Mouse (Mus musculus) E14TG2a.4 (cell line): ENCODE results near the gene Fntb.

ENCODE experiments used
- H3K27me3 ChIP-seq: 2 replicates; pipeline ENCODE4 v1.6.1; 2014; ENCODE audit warnings: low read length, control low read depth; ENCODE audit not compliant: insufficient read depth
- H3K36me3 ChIP-seq: 2 replicates; pipeline ENCODE4 v1.6.1; 2014; ENCODE audit warnings: low read length, control low read depth; ENCODE audit not compliant: insufficient read depth
- H3K4me1 ChIP-seq: replicated peaks from 2 replicates; pipeline ENCODE4 v1.6.1; 2014; ENCODE audit warnings: low read depth, low read length, control low read depth
- H3K4me3 ChIP-seq: replicated peaks from 2 replicates; pipeline ENCODE4 v1.5.1; 2014; ENCODE audit warnings: mild to moderate bottlenecking, low read length
- H3K9me3 ChIP-seq: 2 replicates; pipeline ENCODE4 v1.6.1; 2014; ENCODE audit warnings: low read length, control low read depth
- CTCF ChIP-seq: conservative IDR thresholded peaks from 2 replicates; pipeline ENCODE4 v1.5.1; 2014; ENCODE audit warnings: low read length
- NANOG ChIP-seq: IDR thresholded peaks from 2 replicates; pipeline ENCODE4 v1.6.1; 2014; ENCODE audit warnings: borderline replicate concordance, low read length, mixed read lengths
- POU5F1 ChIP-seq: IDR thresholded peaks from 2 replicates; pipeline ENCODE4 v1.6.1; 2014; ENCODE audit warnings: low read length, borderline replicate concordance

The Fntb gene

DNA sequence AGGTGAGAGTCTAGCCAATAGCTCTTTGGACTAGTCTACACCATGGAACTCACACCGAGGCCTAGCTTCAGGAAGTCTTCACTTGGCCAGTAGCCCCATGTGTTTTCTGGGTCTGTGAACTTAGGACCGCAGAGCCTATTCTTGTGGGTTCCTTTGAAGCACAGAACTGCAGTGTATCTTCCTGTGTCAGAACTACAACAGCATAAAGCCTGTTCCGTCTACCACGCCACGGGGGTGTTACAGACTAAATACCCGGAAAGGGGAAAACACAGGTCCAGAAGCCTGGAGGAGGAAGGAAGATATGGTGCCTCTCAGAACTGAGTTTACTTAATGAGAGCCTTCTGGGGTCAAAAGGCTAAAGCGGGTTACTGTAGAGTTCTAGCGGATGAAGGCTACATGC, 157.7 kb downstream of the Fntb start:
- TF ChIP-seq NANOG (no peak), CTCF (no peak), POU5F1 (no peak)
- Histone ChIP-seq H3K4me3 (no peak overlapping the region), H3K4me1 (peaks cover 60% of the 10 kb centered on the region), H3K36me3 (peaks cover 38% of the 10 kb centered on the region), H3K27me3 (no peaks in the 10 kb centered on the region), H3K9me3 (no peaks in the 10 kb centered on the region)

DNA sequence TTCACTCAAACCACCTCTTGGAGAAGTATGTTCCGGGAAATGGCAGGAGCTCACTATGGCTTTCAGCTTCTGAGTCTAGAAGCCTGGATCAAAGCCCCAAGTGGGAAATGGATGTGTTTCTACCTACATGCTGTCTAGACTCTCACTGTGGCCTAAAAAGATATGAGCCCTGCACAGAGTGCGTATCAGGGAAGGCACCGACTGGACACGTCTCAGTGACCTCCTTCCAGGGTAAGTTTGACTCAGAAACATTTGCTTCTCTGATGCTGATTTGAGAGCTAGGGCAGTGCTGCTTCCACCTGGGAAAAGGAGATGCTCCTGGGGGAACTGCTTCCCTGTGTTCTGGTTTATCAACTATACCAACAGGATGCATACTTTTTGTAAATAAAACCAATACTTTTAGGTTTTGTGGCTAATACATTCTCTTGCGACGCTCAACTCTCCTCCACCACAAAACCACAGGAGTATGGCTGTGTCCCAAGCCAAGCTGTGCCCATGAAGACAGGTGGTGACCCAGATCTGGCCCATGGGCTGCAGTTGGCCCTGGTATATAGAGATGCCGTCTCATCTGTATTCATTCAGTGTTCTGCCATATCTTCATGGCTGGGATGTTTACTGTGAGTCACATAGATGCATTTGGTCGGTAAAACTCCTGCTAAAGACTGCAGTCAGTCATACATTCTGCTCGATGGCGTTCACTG, 159.7 kb downstream of the Fntb start:
- no peaks in the 10 kb centered on the region for H3K27me3 ChIP-seq
- TF ChIP-seq CTCF: no peak
- no peak for TF ChIP-seq NANOG
- TF ChIP-seq POU5F1: no peak
- peaks cover 26% of the 10 kb centered on the region for H3K36me3 ChIP-seq
- H3K4me3 ChIP-seq: no peak overlapping the region
- peaks cover 48% of the 10 kb centered on the region for H3K4me1 ChIP-seq
- no peaks in the 10 kb centered on the region for H3K9me3 ChIP-seq

DNA sequence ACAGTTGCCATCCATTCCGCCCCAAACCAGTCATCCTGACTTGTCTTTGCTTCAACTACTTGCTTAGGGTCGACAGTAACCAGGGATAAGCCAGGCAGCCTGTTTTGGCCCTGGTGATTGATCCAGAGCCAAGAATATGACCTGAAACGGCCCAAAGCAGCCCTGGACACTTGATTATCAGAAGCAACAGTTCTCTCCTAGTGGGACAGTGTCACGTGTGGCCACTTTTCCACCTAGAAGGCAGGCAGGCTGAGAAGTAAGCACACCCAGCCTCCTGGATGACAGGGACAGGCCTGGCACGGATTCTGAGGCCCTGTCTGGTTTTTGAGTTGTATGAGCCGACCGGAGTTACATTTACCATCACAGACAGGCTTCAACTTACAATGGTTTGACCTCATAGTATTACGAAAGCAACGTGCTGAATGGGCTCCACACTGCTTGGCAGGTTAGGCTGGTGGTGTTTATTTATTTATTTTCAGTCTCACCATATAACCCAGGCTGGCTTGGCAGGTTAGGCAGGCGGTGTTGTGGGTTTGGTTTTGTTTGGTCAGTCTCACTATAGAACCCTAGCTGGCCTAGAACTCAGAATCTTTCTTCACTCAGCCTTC, 161.1 kb downstream of the Fntb start:
- no peak for TF ChIP-seq POU5F1
- TF ChIP-seq CTCF: no peak
- TF ChIP-seq NANOG: no peak
- H3K4me1 ChIP-seq: peaks cover 45% of the 10 kb centered on the region
- H3K4me3 ChIP-seq: no peak overlapping the region

DNA sequence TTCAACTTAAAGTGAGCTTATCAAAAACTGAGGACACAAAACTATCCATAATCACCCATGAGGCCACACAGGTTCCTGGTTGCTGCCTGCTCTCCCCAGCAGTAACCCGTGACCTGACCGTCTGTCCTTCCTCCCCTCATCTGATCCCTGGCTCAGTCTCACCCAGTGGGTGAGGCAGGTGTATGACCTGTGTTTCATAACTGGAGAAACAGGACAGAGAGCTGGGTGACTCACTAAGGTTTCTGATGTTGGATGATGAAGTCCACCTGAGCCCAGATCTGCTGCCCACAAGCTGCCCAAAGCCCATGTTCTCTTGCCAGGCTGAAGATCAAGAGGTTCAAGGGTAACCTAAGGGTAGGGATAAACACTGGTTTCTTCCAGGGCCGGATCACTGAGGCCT, 161.6 kb downstream of the Fntb start:
- no peaks in the 10 kb centered on the region for H3K27me3 ChIP-seq
- H3K9me3 ChIP-seq: no peaks in the 10 kb centered on the region
- H3K4me3 ChIP-seq: no peak overlapping the region
- TF ChIP-seq NANOG: no peak
- TF ChIP-seq CTCF: no peak
- no peak for TF ChIP-seq POU5F1
- H3K4me1 ChIP-seq: peaks cover 45% of the 10 kb centered on the region
- peaks cover 14% of the 10 kb centered on the region for H3K36me3 ChIP-seq

More for the DNA sequence above, 161.1 kb downstream of the Fntb start:
- H3K27me3 ChIP-seq: no peaks in the 10 kb centered on the region
- peaks cover 15% of the 10 kb centered on the region for H3K36me3 ChIP-seq
- H3K9me3 ChIP-seq: no peaks in the 10 kb centered on the region

DNA sequence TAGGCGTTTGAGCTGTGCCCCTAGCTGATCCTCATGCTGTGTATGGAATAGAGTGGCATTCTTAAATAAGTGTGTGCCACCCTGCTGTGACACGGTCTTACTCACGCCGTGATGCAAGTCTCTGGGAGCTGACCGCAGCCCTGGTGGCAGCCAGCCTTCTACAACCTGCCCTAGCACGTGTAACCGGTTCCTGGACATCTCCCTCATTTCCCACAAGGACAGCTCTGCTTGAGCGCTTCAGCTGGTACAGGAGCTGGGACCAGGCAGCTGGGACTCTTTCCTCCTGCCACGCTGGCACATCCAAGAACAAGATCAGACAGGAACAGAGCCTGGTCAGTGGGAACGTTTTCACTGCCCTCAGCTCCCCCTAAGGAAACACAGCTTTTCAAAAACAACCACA, 162.2 kb downstream of the Fntb start:
- no peaks in the 10 kb centered on the region for H3K9me3 ChIP-seq
- no peak for TF ChIP-seq NANOG
- no peak for TF ChIP-seq POU5F1
- TF ChIP-seq CTCF: no peak
- H3K27me3 ChIP-seq: no peaks in the 10 kb centered on the region
- peaks cover 17% of the 10 kb centered on the region for H3K36me3 ChIP-seq
- H3K4me1 ChIP-seq: peaks cover 47% of the 10 kb centered on the region
- H3K4me3 ChIP-seq: no peak overlapping the region

DNA sequence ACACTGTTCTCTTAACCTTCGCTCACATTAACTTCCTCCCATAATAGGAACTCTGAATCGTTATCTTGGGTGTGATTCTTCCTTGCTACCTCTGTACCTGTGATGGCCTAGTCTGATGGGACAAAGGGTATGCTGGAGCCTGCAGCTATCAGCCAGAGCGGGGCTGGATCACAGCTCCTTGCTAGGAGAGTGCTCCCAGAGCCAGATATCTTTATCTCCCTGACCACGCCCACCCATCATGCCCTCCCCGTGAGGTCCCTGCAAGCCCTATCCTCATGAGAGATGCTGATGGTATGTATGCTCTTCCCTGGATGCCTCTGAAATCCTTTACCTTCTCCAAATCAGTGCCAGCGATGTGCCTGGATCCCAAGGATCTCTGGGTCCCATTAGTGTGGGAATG, 164.8 kb downstream of the Fntb start:
- Histone ChIP-seq H3K9me3 (no peaks in the 10 kb centered on the region), H3K4me1 (peaks cover 61% of the 10 kb centered on the region), H3K4me3 (no peak overlapping the region), H3K27me3 (no peaks in the 10 kb centered on the region), H3K36me3 (peaks cover 27% of the 10 kb centered on the region)
- TF ChIP-seq NANOG (no peak), POU5F1 (no peak), CTCF (no peak)

DNA sequence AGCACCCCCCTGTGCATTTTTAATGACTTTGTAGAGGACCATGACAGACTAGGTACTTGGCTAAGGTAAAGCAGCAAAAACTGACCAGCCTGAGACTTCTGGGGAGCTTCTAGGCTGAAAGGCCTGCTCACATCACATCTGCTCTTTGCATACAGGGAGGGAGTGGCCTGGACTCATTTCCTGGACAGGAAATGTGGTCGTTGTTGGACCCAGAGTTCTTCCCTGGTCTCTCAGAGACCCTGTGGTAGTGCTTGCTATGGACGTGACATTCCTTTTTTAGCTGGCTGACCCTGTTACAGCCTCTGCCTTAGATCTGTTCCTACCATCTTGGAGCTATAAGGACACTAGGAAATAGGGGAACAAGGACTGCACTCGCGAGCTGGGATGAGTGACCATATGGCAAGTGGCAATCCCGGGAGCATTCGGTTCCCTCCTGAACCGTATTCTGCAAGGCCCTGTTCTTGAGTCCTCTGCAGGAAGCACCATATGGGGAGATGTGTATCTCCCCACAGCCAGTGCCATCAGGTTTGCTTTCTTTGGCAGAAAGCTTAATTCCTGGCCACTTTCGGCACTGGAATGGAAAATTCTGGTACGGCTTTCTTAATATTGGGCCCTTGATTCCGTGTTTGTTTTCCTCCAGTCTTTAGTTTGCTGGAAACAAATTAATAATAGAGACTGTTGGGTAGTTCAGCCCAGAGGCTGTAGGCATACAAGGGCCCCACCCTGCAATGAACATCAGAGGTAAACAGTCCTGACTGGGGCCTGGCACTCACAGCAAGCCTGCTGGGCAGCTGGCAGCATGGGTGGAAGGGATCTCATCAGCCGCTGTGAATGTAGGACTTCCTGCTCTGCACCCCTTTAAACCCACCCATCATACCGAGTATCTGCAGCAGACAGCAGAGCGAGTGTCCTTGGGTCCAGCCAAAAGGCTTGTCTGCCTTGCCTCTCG, 166.6 kb downstream of the Fntb start:
- H3K4me3 ChIP-seq: no peak overlapping the region
- no peak for TF ChIP-seq POU5F1
- TF ChIP-seq NANOG: no peak
- no peak for TF ChIP-seq CTCF
- peaks cover 45% of the 10 kb centered on the region for H3K36me3 ChIP-seq
- H3K9me3 ChIP-seq: no peaks in the 10 kb centered on the region
- H3K27me3 ChIP-seq: no peaks in the 10 kb centered on the region
- H3K4me1 ChIP-seq: peaks cover 78% of the 10 kb centered on the region

DNA sequence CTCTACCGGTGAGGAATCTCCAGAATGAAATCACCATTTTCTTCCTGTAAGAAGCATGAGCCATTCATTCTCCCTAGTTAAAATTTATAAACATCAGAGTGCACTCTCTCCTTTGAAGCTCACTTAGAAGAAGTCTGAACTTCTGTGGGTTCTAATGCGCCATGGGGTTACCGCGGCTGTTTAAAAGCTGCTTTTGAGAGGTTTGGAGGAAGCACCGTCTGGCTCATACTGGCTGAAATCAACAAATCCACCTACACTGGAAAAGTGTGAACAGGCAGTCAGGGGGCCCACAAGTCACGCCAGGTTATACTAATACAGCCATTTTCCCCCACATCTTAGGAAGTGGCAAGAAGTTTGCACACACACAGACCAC, 167.3 kb downstream of the Fntb start:
- no peak overlapping the region for H3K4me3 ChIP-seq
- H3K9me3 ChIP-seq: no peaks in the 10 kb centered on the region
- H3K4me1 ChIP-seq: peaks cover 72% of the 10 kb centered on the region
- peaks cover 52% of the 10 kb centered on the region for H3K36me3 ChIP-seq
- TF ChIP-seq POU5F1 (no peak), NANOG (no peak), CTCF (no peak)
- H3K27me3 ChIP-seq: no peaks in the 10 kb centered on the region
